Mouse (Mus musculus) gastrocnemius, postnatal 36 days (tissue): ENCODE results near the gene Naip5. TPM values are rescaled to one million over a fixed set of nuclear protein-coding genes. Genes with fewer than 3 reads are reported as not detected.

Experiments used
- total RNA-seq, 2 experiments: library from RNA; stranded (reverse); gene quantifications; 2 replicates each; pipeline ENCODE4 v1.2.3; 2021

Naip5 gene
- total RNA-seq, 2 experiments from 2014 or later, result 0.08 to 0.15 TPM

Other genes with a start within 250 kb of the Naip5 start
- gene Mccc2, start 230.7 kb downstream of the Naip5 start, total RNA-seq, result 10 to 100 TPM; 29.3 to 37.4 TPM
- gene Bdp1, start 142.3 kb downstream of the Naip5 start, total RNA-seq, result 10 to 100 TPM; 12.8 to 16.4 TPM
- 1 to 10 TPM; 6.6 to 7.9 TPM for gene Serf1, start 138.3 kb downstream of the Naip5 start, total RNA-seq
- 10 to 100 TPM; 12.2 to 15.2 TPM for gene Smn1, start 121.5 kb downstream of the Naip5 start, total RNA-seq
- under 1 TPM; 0.10 TPM for gene Naip2, start 44.2 kb downstream of the Naip5 start, total RNA-seq
- under 1 TPM; 0.05 to 0.08 TPM for gene Naip6, start 71.4 kb upstream of the Naip5 start, total RNA-seq
- gene Naip1, start 206.5 kb upstream of the Naip5 start, total RNA-seq, result not detected
- gene Gtf2h2, start 246.3 kb upstream of the Naip5 start, total RNA-seq, result 10 to 100 TPM; 18.3 to 21.5 TPM